In the genomic region with DNA sequence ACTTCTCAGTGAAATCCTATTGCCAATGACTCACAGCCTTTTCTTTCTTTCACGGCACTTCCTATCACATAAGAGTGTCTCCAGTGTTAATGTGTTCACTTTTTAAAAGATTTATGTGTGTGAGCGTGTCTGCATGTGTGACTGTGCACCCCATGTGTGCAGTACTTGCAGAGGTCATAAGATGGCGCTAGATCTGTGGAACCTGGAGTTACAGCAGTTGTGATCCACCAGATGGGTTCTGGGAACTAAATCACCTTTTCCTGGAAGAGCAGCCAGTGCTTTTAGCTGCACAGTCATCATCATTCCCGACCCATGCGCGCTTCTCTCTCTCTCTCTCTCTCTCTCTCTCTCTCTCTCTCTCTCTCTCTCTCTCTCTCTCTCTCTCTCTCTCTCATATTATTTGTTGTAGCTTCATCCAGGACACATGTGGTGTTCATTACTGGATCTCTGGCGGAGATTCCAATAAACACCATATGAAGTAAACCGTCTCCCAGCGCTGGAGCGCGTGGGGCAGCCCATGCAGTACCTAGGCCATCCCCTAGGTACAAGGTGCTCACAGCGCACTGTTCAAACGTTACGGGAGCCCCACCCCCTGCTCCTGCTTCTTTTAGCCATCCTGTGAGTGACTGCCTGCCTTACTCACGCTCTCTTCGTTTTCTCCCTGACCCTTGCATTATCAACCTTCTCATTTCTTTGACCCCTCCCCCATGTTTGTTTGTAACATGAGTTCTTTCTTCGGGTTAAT, we compare ENCODE assay signal across 21 mouse cellular contexts.
"Had no signal": no experiment of that assay in that cellular context is flagged by ENCODE, and none has a peak within 500 bp of the region (broad histone marks: within the 10 kb centered on the region; RNA-seq: fewer than 3 reads in every experiment).

No protein-coding gene starts in this region.

- DNase-seq: lung, adult 2 months; lung, postnatal 14 days; lung, postnatal 36 days; midbrain, embryonic 14.5 days; retina, postnatal 1 day; right cerebral cortex, adult 18-20 months; right cerebral cortex, postnatal 25 days; right cerebral cortex, postnatal 4 days; spleen, adult 18-20 months; thymus, adult 18-20 months; thymus, postnatal 14 days; thymus, postnatal 36 days had no signal

- H3K9ac ChIP-seq: lung, embryonic 15.5 days; midbrain, embryonic 12.5 days; neural tube, embryonic 13.5 days; neural tube, embryonic 15.5 days had no signal

- H3K27me3 ChIP-seq: lung, embryonic 15.5 days; midbrain, embryonic 12.5 days; neural tube, embryonic 13.5 days; neural tube, embryonic 15.5 days had no signal

- H3K27ac ChIP-seq: lung, embryonic 15.5 days; macrophage; midbrain, embryonic 10.5 days; midbrain, embryonic 12.5 days; neural tube, embryonic 13.5 days; neural tube, embryonic 15.5 days had no signal

- ATAC-seq: lung, postnatal 0 days; midbrain, embryonic 16.5 days had no signal

- H3K36me3 ChIP-seq: lung, embryonic 15.5 days; midbrain, embryonic 10.5 days; midbrain, embryonic 12.5 days; neural tube, embryonic 13.5 days; neural tube, embryonic 15.5 days had no signal

- H3K9me3 ChIP-seq: lung, embryonic 15.5 days; midbrain, embryonic 10.5 days; midbrain, embryonic 12.5 days; neural tube, embryonic 13.5 days; neural tube, embryonic 15.5 days had no signal

- H3K4me2 ChIP-seq: lung, embryonic 15.5 days; midbrain, embryonic 12.5 days; neural tube, embryonic 13.5 days; neural tube, embryonic 15.5 days had no signal

- H3K4me3 ChIP-seq: lung, embryonic 15.5 days; midbrain, embryonic 10.5 days; midbrain, embryonic 12.5 days; myocyte; neural tube, embryonic 13.5 days; neural tube, embryonic 15.5 days had no signal
